Mouse (Mus musculus): ENCODE measurements around the gene Rasgef1a. TPM values are rescaled to one million over a fixed set of nuclear protein-coding genes. Genes with fewer than 3 reads are reported as not detected.

Gene Rasgef1a
- polyA plus RNA-seq, 1 experiment: not detected

DNA sequence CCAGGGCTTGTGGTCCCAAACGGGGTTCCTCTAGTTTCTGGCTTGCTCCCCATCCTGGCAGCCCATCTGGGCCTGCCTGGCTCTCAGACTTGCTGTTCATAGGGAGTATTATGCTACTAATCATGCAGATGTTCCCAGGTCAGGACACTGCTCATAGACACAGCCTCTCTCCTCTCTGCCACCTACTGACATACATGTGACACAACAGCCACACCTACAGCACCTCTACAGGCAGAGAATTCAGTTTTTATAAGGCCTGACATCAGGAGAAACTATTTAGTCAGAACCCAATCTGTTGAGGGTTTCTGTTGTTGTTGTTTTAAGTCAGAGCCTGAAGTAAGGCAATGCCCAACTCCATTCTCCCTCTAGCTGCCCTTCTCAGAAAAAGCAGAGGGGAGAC is 100.6 kb downstream of the Rasgef1a start:
- Histone ChIP-seq H3K27ac (replicated peaks; ENCODE audit: low read depth, low read length) (no peak overlapping the region), H3K4me3 (ENCODE audit: insufficient read depth, low read depth, low read length) (no peak overlapping the region), H3K4me1 (ENCODE audit: control insufficient read depth, insufficient read depth, insufficient read length, low read length) (no peaks in the 10 kb centered on the region)

DNA sequence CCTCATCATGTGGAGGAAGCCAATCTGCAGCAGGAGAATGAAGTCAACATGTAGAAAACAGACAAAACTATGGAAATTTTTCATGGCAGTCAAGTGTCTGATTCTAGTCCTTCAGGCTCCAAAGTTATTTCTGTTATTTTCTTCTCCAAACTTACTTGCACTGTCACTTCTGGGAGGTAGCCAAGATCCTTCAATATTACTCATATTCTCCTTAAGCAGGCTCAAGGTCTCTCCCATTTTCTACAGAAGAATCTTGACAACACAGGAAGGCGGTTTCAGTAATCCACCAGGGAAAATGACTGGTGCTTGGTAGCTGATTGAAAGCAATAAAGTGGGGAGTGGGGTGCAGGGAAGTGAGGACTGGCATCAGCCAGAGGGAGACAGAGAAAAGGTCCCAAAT is 111.5 kb downstream of the Rasgef1a start:
- H3K27ac ChIP-seq (replicated peaks; ENCODE audit: low read depth, low read length): no peak overlapping the region
- no peaks in the 10 kb centered on the region for H3K4me1 ChIP-seq (ENCODE audit: control insufficient read depth, insufficient read depth, insufficient read length, low read length)
- no peak overlapping the region for H3K4me3 ChIP-seq (ENCODE audit: insufficient read depth, low read depth, low read length)

DNA sequence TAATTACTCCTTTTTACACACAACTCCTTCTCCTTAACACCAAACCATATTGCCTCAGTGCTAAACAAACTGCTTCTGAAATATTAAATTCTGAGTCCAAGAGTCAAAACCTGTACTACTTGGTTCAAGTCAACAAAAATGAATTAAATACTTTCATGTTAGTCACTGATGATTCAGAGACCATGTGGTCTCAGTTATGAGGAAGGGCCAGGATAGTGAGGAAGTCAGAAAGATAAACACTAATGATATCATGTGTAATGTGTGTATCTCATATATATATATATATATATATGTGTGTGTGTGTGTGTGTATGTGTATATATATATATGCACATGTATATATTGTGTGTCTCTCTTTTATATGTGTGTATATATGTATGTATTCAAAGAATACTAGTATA is 115.3 kb downstream of the Rasgef1a start:
- Histone ChIP-seq H3K4me1 (ENCODE audit: control insufficient read depth, insufficient read depth, insufficient read length, low read length) (peaks cover 2% of the 10 kb centered on the region; the same call in 1 of the 2 replicates), H3K4me3 (ENCODE audit: insufficient read depth, low read depth, low read length) (no peak overlapping the region), H3K27ac (replicated peaks; ENCODE audit: low read depth, low read length) (no peak overlapping the region)

DNA sequence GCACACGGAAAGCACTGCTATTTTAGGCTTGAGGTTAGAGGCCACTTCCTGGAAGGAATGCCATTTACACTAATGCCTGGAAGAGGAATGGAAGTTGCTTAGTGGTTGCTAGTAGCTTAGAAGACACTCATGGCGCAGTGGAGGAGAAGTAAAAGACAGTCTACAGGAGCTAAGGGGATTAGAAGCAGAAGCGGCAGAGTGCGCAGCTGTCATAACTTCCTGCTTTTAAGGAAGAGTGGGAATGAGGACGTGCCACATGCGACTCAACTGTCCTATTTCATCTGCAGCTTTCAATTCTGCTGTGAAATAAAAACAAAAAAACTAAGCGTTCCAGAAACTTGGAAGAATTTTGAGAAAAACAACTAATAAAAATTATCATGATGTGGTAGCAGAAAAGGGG is 116.0 kb downstream of the Rasgef1a start:
- H3K27ac ChIP-seq (replicated peaks; ENCODE audit: low read depth, low read length): peak overlapping the region; percentile 27; the same call in 1 of the 2 replicates
- peaks cover 2% of the 10 kb centered on the region; the same call in 1 of the 2 replicates for H3K4me1 ChIP-seq (ENCODE audit: control insufficient read depth, insufficient read depth, insufficient read length, low read length)
- H3K4me3 ChIP-seq (ENCODE audit: insufficient read depth, low read depth, low read length): no peak overlapping the region

DNA sequence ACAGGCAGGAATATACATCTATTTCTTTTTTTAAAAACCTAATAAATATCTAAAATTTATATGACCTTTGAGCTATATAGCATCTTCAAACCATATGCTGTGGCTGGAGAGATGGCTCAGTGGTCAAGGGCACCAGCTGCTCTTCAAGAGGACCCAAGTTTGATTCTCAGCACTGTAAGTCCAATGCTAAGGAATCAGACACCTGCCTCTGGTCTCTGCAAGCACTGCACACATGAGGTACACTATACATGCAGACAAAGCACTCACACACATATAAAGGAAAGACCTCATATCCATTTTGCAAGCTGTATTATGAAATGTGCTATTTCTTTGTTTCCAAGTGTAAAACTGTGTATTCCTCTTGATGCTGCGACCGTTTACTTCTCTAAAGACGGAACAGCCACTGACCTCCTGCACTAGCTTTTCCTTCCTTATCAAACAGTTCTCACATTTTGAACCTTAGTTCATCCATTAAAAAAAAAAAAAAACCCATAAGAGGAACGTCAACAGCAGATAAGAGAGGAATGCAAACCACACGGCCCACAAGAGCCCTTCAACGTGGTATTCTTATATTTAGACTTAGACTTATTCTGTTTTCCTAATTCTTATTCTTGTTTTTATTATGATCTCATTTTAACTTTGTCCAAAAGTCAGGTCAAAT is 116.7 kb downstream of the Rasgef1a start:
- H3K4me1 ChIP-seq (ENCODE audit: control insufficient read depth, insufficient read depth, insufficient read length, low read length): peaks cover 2% of the 10 kb centered on the region; the same call in 1 of the 2 replicates
- H3K27ac ChIP-seq (replicated peaks; ENCODE audit: low read depth, low read length): no peak overlapping the region; the same call in 1 of the 2 replicates
- no peak overlapping the region for H3K4me3 ChIP-seq (ENCODE audit: insufficient read depth, low read depth, low read length)

DNA sequence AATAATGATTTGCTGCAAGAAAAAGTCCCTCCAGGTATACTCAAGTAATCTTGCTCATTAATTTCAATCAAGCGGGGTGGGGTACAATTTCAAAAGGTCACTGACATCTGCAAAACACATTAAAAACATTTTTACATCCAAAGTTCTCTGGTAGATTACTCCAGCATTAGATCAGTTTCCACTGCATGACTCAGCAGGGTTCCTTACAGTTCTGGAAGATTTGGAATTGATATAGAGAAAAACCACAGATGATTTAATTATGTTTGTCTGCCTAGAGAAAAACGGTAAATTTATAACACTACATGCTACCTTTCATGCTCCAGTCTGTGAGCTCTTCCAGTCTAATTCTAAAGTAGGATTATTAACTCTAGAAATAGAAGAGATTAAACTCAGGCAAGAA is 118.8 kb downstream of the Rasgef1a start:
- Histone ChIP-seq H3K4me3 (ENCODE audit: insufficient read depth, low read depth, low read length) (no peak overlapping the region), H3K27ac (replicated peaks; ENCODE audit: low read depth, low read length) (no peak overlapping the region), H3K4me1 (ENCODE audit: control insufficient read depth, insufficient read depth, insufficient read length, low read length) (peaks cover 2% of the 10 kb centered on the region; the same call in 1 of the 2 replicates)

DNA sequence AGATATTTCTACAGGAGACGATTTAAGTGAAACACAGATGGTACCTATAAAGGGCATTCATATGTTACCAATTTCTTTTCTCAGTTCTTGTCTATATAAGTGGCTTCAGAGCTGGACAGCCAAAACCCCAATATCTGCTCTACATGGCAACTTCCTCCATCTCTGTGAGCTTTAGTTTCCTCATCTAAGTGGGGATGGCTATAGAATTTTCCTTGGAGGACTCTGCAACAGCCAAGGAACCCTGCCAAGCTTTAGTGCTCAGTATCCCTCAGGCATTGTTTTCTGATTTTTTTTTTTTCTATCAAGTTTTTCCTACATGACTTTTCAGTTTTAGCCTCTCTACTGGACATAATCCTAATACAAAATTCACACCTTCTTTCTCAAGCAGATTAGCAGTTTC is 123.2 kb downstream of the Rasgef1a start:
- no peak overlapping the region for H3K27ac ChIP-seq (replicated peaks; ENCODE audit: low read depth, low read length)
- no peak overlapping the region for H3K4me3 ChIP-seq (ENCODE audit: insufficient read depth, low read depth, low read length)
- peaks cover 2% of the 10 kb centered on the region for H3K4me1 ChIP-seq (ENCODE audit: control insufficient read depth, insufficient read depth, insufficient read length, low read length)

DNA sequence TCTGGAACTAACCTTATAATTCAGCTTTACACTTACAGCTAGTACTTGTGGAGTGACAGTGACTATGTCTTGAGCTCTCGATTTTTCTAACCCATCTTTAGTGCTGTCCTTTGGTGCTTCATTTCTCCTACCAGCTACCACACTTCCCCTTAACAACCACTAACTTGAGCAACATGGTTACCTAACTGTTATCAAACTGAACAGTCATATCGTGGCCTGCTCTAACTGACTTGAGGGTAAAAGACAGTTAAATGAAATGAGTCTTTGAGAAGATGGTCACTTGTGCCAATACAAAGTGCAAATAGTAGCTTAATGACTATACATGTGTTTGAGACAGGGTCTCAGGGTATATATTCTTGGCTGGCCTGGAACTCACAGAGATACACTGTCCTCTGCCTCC is 125.9 kb downstream of the Rasgef1a start:
- Histone ChIP-seq H3K4me1 (ENCODE audit: control insufficient read depth, insufficient read depth, insufficient read length, low read length) (no peaks in the 10 kb centered on the region; the same call in 1 of the 2 replicates), H3K4me3 (ENCODE audit: insufficient read depth, low read depth, low read length) (no peak overlapping the region), H3K27ac (replicated peaks; ENCODE audit: low read depth, low read length) (no peak overlapping the region)

DNA sequence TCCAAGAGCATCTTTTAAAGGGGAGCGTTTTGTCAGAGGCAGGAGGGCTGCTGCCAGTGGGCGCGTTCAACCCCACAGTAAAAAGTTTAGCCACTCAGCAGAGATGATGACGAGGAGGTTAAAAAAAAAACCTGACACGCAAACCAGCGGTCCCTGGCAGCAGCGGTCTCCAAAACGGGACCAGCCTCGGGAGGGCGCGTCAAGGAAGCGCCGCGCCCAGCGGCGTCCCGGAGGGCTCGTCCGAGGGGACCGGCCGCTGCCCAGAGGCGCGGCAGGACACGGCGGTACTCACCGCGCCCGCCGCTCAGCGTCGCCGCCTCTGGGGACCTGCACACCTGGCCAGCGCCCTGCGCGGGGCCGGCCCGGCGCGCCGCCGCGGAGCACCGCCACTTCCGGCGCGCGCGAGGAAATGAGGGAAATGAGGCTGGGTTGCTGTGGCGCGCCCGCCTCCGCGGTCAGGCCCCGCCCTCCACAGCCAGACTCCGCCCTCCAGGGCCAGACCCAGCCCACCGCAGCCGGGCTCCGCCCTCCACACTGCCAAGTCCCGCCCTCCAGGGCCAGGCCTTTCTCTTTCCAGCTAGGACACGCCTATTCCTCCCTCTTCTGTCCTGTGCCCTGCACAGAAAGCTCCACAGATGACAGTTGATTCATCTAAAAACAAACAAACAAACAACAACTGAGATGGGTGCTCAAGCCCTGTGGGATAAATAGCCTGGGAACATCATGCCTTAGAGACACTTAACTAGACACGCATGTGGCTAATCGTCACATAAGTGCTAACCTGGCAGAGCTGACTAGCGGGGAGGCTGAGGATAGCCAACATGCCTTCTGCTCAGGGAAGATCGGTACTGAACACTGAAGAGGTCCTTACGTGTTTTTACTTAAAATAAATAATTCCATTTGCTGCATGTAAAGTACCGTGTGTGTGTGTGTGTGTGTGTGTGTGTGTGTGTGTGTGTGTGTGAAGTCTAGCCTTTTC is 127.8 kb downstream of the Rasgef1a start, which contains the start of gene Csgalnact2:
TSS of gene Csgalnact2 (minus strand) at position 410 of the 979 bp plus-strand sequence.
- Histone ChIP-seq H3K4me1 (ENCODE audit: control insufficient read depth, insufficient read depth, insufficient read length, low read length) (no peaks in the 10 kb centered on the region; the same call in 1 of the 2 replicates), H3K27ac (replicated peaks; ENCODE audit: low read depth, low read length) (peak within 1 kb of the TSS; percentile 70), H3K4me3 (ENCODE audit: insufficient read depth, low read depth, low read length) (peak within 1 kb of the TSS; percentile 78)

DNA sequence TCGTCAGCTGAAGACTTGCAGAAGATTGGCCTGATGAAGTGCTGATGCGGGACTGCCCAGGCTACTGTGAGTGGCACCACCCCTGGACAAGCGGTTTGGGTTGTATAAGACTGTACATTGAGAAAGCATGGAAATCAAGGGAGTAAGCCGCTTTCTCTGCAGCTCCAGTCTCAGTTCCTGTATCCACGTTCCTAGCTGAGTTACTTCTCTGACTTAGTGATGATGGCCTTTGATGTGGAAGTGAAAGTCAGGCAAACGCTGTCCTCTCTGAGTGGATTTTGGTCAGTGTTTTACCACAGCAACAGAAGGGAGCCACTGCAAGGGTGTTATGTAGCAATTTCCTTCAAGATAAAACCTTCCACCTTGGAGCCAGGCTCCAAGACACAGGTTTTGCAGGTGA is 129.7 kb downstream of the Rasgef1a start:
- Histone ChIP-seq H3K4me1 (ENCODE audit: control insufficient read depth, insufficient read depth, insufficient read length, low read length) (no peaks in the 10 kb centered on the region), H3K4me3 (ENCODE audit: insufficient read depth, low read depth, low read length) (no peak overlapping the region)

More for the DNA sequence above, 129.7 kb downstream of the Rasgef1a start:
- H3K27ac ChIP-seq (replicated peaks; ENCODE audit: low read depth, low read length): 0 out of 2 replicates have a peak overlapping the region, but pooled peaks have one; percentile 24

Other genes starting within 250 kb of the Rasgef1a start
- 31.5 and 40.5 TPM in 2 replicates for gene Zfp637, start 170.3 kb upstream of the Rasgef1a start, polyA plus RNA-seq (2012; ENCODE audit: insufficient read depth, insufficient read length, missing spikeins)
- 0.36 and 0.71 TPM in 2 replicates for gene Zfp239, start 149.3 kb upstream of the Rasgef1a start, polyA plus RNA-seq (2012; ENCODE audit: insufficient read depth, insufficient read length, missing spikeins)
- gene Hnrnpf, start 111.1 kb upstream of the Rasgef1a start, polyA plus RNA-seq (2012; ENCODE audit: insufficient read depth, insufficient read length, missing spikeins): 147 and 185 TPM in 2 replicates
- gene Fxyd4, start 73.7 kb upstream of the Rasgef1a start, polyA plus RNA-seq (2012; ENCODE audit: insufficient read depth, insufficient read length, missing spikeins): not detected in 2 replicates
- 8.4 and 12.5 TPM in 2 replicates for gene Csgalnact2, start 127.7 kb downstream of the Rasgef1a start, polyA plus RNA-seq (2012; ENCODE audit: insufficient read depth, insufficient read length, missing spikeins)
- gene Ret, start 186.3 kb downstream of the Rasgef1a start, polyA plus RNA-seq (2012; ENCODE audit: insufficient read depth, insufficient read length, missing spikeins): 0.59 and 1.8 TPM in 2 replicates

Measured in brown adipose tissue, adult 24 weeks (tissue).